Mouse (Mus musculus) heart, postnatal 0 days (tissue): ENCODE measurements around the gene Epb41l4b.

ENCODE experiments used
- CTCF ChIP-seq: IDR thresholded peaks from 2 replicates; pipeline ENCODE4 v1.5.1; 2016; ENCODE audit warnings: antibody characterized with exemption, control low read depth, low read depth
- EP300 ChIP-seq: IDR thresholded peaks from 2 replicates; pipeline ENCODE4 v1.6.1; 2016; ENCODE audit warnings: antibody characterized with exemption, low read depth

DNA sequence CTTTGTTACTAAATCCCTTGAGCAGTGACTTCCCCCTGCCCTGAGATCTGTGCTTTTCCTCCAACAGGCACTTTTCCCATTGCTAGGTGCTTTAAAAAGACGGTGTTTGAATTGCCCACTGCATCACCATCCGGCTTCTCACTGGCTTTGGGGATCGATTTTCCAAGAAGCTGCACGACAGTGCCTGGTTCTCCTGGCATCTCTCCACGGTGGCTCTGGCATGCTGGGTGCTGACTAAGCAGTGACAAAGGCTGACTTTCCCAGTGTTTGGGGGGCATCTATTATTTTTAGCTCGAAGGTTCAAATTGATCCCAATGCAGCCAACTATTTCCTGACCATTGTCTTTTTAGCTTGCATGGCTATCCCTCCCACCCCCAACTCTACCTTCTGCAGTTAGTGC is 94.7 kb downstream of the Epb41l4b start:
- TF ChIP-seq CTCF (no peak), EP300 (no peak)
